Mouse (Mus musculus) erythroid progenitor cell, adult 5-6 weeks (primary cell): ENCODE data around the gene Pcyt1a. TPM values are rescaled to one million over a fixed set of nuclear protein-coding genes. Genes with fewer than 3 reads are reported as not detected.

ENCODE experiments used
- ATAC-seq: replicated peaks from 2 replicates; pipeline ENCODE4 v1.8.0; 2016; ENCODE audit warnings: moderate number of reproducible peaks, mild to moderate bottlenecking, moderate TSS enrichment, inconsistent platforms; ENCODE audit not compliant: poor library complexity, low FRiP score, severe bottlenecking
- total RNA-seq, 2 experiments: library from RNA; stranded (forward) in 1 of 2; stranded (reverse) in 1 of 2; fragments of 150-400 nt in 1 of 2; fragments of 186-747, 209-891 nt in 1 of 2; gene quantifications; 2 replicates each; pipeline versions ENCODE4 v1.2.3 to v1.2.4; 2015 to 2017; ENCODE audit warnings: low replicate concordance in 2 of 2

The Pcyt1a gene
- total RNA-seq (2015; ENCODE audit: low replicate concordance) (162 and 171 TPM in 2 replicates), total RNA-seq (2017; ENCODE audit: low replicate concordance) (278 and 335 TPM in 2 replicates)

GRCm38 (mm10) chr16:32430474-32431046 is at the start of gene Pcyt1a:
Gene Pcyt1a (plus strand): TSS chr16:32430921.
- ATAC-seq: peak; percentile 89

- no peak for ATAC-seq
These were observed 47.8 kb upstream of the Pcyt1a start for GRCm38 (mm10) chr16:32382901-32383300.

- ATAC-seq: no peak
These were observed 45.8 kb upstream of the Pcyt1a start for GRCm38 (mm10) chr16:32384885-32385284.

- no peak for ATAC-seq
These were observed 43.9 kb upstream of the Pcyt1a start for GRCm38 (mm10) chr16:32386826-32387225.

DNA sequence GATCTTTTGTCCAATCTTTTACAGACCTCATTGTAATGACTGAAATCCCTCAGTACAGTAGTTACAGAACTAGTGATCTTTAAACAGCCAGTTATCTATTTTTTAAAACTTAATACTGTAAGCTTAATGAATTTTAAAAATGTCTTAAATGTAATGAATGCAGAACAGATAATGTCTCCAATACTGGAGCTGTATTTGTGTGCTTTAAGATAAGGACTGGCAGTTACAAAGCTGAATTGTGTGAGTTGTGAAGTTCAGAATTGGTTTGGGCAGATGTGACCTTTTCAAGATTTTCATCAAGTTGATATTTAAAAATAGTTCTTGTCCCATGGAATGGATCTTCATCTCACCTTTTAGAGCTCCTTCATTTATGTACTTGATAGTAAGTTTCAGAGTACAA is 41.7 kb upstream of the Pcyt1a start:
- no peak for ATAC-seq

DNA sequence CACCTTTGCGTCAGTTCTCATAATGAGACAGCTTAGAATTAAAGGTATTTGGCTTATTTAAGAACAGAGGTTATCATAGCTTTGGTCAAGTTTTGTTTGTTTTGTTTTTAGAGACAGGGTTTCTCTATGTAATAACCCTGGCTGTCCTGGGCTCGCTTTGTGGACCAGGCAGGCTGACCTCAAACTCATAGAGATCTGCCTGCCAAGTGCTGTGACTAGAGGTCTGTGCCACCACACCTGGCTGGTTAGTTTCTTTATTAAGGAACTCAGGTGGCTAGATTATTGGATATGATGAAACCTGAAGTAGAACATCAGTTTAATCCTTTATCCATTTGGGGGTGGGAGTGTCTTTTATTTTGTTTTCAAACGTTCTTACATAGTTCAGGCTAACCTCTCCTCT is 40.9 kb upstream of the Pcyt1a start:
- ATAC-seq: no peak

- no peak for ATAC-seq
These were observed 39.8 kb upstream of the Pcyt1a start for GRCm38 (mm10) chr16:32390882-32391281.

DNA sequence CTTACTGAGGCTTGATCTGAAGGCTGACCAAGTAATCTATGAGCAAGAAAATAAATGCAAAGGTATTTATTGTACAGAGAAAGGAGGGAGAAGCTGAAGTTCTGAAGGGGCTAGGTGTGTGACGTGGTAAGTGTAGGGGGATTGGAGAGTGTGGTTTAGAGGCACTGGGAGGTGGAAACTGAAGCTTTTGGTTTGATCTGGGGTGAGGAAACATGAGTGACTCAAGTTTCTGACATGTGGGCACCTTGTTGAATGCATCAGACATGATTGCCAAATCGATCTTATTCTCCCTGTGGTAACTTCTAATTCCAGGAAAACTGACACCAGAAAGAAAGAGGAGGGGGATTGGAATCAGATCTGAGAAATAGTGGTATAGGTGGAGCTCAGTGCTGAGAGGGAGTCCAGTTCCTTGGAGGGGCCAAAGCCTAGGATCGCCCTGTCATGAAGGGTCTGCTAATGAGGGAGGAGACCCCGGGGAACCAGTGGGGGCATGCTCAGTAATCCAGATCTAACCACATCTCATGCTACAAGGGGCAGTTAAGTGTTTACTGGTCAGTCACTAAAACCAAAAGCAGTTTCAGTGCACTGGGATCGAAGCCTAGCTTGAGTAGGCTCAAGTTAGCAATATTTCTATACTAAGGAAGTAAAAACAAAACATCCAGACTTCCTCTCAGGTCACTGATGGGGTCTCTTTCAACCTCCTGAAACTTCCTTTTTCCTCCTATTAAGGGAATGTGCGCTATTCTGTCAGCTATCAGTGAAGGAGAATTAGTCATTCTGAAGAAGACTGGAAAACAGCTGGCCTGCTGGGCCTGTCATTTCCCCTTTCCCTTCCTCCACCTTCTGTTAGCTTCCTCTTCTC is 34.8 kb upstream of the Pcyt1a start:
- ATAC-seq: no peak

DNA sequence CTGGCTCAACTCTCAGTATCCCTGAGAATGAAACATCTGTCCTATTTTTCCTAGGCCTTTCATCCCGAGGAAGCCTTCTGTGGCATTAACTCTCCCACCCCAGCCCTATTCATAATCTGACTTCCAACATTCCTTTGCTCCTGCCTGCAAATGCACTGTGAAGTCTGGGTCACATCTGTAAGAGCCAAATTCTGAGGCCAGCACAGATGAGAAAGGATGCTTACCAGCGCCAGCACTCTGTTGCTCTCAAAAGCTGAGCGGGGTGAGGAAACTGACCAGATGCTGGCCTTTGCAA is 34.2 kb upstream of the Pcyt1a start:
- no peak for ATAC-seq

GRCm38 (mm10) chr16:32398206-32398605 is 32.5 kb upstream of the Pcyt1a start:
- ATAC-seq: no peak

- no peak for ATAC-seq
These were observed 30.5 kb upstream of the Pcyt1a start, which contains the start of gene Tm4sf19 for GRCm38 (mm10) chr16:32400267-32400666. Gene Tm4sf19 (plus strand): TSS chr16:32400506.

GRCm38 (mm10) chr16:32401335-32401965 is 29.3 kb upstream of the Pcyt1a start:
- no peak for ATAC-seq

- ATAC-seq: no peak
These were observed 27.9 kb upstream of the Pcyt1a start for GRCm38 (mm10) chr16:32402818-32403217.

GRCm38 (mm10) chr16:32405716-32406115 is 25.0 kb upstream of the Pcyt1a start:
- ATAC-seq: no peak

- ATAC-seq: no peak
These were observed 24.1 kb upstream of the Pcyt1a start for GRCm38 (mm10) chr16:32406671-32407070.

- ATAC-seq: no peak
These were observed 23.0 kb upstream of the Pcyt1a start for GRCm38 (mm10) chr16:32407730-32408129.

GRCm38 (mm10) chr16:32417457-32417856 is 13.3 kb upstream of the Pcyt1a start:
- no peak for ATAC-seq

GRCm38 (mm10) chr16:32419517-32420483 is 10.9 kb upstream of the Pcyt1a start, which contains the start of gene Tctex1d2:
Gene Tctex1d2 (plus strand): TSS chr16:32419702.
- ATAC-seq: peak; percentile 96

GRCm38 (mm10) chr16:32427506-32427905 is 3.2 kb upstream of the Pcyt1a start:
- ATAC-seq: no peak
